Mouse (Mus musculus) embryonic facial prominence, embryonic 14.5 days (tissue): ENCODE data around the gene Abhd4. TPM values are rescaled to one million over a fixed set of nuclear protein-coding genes. Genes with fewer than 3 reads are reported as not detected.
A peak's percentile ranks its signal among the peaks of the same experiment; 100 is the strongest.

Experiments
- ATAC-seq: fragments of 200-750 bp; cut with Nextera tagmentation; 2 replicates; pipeline ENCODE4 v1.8.0; 2017; ENCODE audit warnings: low read depth, moderate number of reproducible peaks, moderate TSS enrichment
- DNase-seq: peaks from one replicate; pipeline ENCODE4 v3.0.0-alpha.2; 2015; ENCODE audit warnings: low spot score
- H3K27ac ChIP-seq: fragments of 300-500 bp; sonication (generic); replicated peaks from 2 replicates; pipeline ENCODE4 v1.5.1; 2014; ENCODE audit warnings: low read depth, mild to moderate bottlenecking, low read length, moderate library complexity
- H3K27me3 ChIP-seq: fragments of 300-500 bp; sonication (generic); replicated peaks from 2 replicates; pipeline ENCODE4 v1.6.1; 2014; ENCODE audit warnings: low read length; ENCODE audit not compliant: control insufficient read depth, insufficient read depth
- H3K36me3 ChIP-seq: fragments of 300-500 bp; sonication (generic); 2 replicates; pipeline ENCODE4 v1.6.1; 2014; ENCODE audit warnings: low read length, mixed read lengths; ENCODE audit not compliant: control insufficient read depth, insufficient read depth
- H3K4me1 ChIP-seq: fragments of 300-500 bp; sonication (generic); 2 replicates; pipeline ENCODE4 v1.6.1; 2014; ENCODE audit warnings: antibody characterized with exemption, low read length; ENCODE audit not compliant: control insufficient read depth, insufficient read depth
- H3K4me2 ChIP-seq: fragments of 300-500 bp; sonication (generic); 2 replicates; pipeline ENCODE4 v1.6.1; 2014; ENCODE audit warnings: low read depth, mild to moderate bottlenecking, low read length, moderate library complexity, mixed read lengths
- H3K4me3 ChIP-seq: fragments of 300-500 bp; sonication (generic); 2 replicates; pipeline ENCODE4 v1.5.1; 2014; ENCODE audit warnings: low read depth, mild to moderate bottlenecking, low read length
- H3K9ac ChIP-seq: fragments of 300-500 bp; sonication (generic); 2 replicates; pipeline ENCODE4 v1.6.1; 2014; ENCODE audit warnings: low read depth, mild to moderate bottlenecking, low read length, moderate library complexity, mixed read lengths
- H3K9me3 ChIP-seq: fragments of 300-500 bp; sonication (generic); 2 replicates; pipeline ENCODE4 v1.6.1; 2016; ENCODE audit warnings: low read length; ENCODE audit not compliant: control insufficient read depth
- WGBS: fragments of 180-500 bp; shearing (Covaris S2); extraction: QIAGEN DNeasy Blood & Tissue Kit; methylation state at CpG from one replicate; pipeline ENCODE4 v1.1.7; 2014; 5-methylcytosine and 5-hydroxymethylcytosine counted together
- polyA plus RNA-seq: library from polyadenylated mRNA; unstranded; fragments of >200 nt; fragmentation: Nextera tagmentation; extraction: Ambion mirVana; gene quantifications from 2 replicates; pipeline ENCODE4 v1.2.1, GENCODE M21; 2014

The Abhd4 gene
- polyA plus RNA-seq, 1 experiment from 2014 or later = 59.0 TPM

DNA sequence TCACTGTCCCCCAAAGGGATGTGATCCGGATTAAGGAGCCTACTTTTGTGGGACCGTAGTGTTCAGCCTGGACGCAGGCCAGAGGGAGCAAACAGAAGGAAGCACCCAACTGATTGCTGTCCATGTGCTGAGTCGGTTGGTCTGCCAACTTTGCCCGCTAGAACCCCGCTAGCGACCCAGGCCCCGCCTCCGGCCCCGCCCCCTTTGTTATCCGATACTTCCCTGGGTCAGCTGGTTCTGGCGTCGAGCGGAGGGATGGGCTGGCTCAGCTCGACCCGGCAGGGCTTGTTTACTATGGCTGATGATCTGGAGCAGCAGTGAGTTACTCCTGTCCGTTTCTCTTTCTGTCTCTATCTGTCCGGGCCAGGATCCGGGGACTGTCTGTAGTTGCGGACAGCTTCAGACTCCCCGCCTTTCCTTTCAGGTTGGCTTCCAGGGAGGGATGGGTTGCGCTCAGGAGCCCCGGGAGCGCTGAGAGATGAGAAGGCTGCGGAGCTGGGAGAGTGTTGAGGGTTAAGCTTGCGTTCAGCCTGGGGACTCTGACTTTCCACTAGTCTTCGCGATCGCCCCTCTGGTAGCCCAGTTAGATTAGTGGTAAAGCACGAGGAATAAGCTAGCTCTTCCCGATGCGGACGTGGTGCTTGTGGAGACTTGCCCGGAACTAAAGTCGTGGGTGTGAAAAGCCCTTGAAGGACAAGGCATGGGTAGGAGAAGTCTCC lies 5.2 kb downstream of the Abhd4 start:
- Histone ChIP-seq H3K4me1 (peaks cover 9% of the 10 kb centered on the region), H3K4me2 (peak overlapping the region; percentile 71), H3K27ac (peak overlapping the region; percentile 56), H3K9me3 (no peaks in the 10 kb centered on the region), H3K27me3 (no peaks in the 10 kb centered on the region), H3K4me3 (peak overlapping the region; percentile 64), H3K9ac (peak overlapping the region; percentile 71), H3K36me3 (peaks cover 15% of the 10 kb centered on the region; the same call in 1 of the 2 replicates)
- peak; percentile 95 for DNase-seq
- ATAC-seq = peak; percentile 95
- under 1% methylated on average over 33 of the region's 35 CpGs for WGBS

DNA sequence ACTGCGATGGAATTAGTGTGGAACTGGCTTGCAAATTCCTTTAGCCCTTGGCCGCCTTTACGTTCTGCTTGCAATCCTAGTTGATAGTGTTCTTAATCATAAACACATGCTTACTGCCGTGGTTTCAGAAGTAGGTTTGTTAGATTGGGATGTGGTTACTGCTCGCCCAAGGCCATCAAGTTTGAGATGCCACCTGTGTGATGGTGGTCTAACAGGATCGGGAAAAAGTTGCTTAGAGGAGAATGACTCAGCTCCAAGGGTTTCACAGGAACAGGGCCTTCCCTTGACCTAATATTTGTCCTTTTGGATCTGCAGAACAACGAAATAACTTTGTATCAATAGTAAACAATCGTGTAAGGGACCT lies 5.7 kb downstream of the Abhd4 start:
- no peaks in the 10 kb centered on the region for H3K9me3 ChIP-seq
- WGBS = 16% methylated on average over 8 of the region's 8 CpGs
- peak overlapping the region; percentile 56 for H3K27ac ChIP-seq
- ATAC-seq = no peak
- DNase-seq = no peak
- peaks cover 17% of the 10 kb centered on the region; the same call in 1 of the 2 replicates for H3K36me3 ChIP-seq
- H3K4me1 ChIP-seq = peaks cover 9% of the 10 kb centered on the region
- peak overlapping the region; percentile 71 for H3K9ac ChIP-seq
- H3K4me2 ChIP-seq = peak overlapping the region; percentile 71
- peak overlapping the region; percentile 64 for H3K4me3 ChIP-seq
- H3K27me3 ChIP-seq = no peaks in the 10 kb centered on the region

DNA sequence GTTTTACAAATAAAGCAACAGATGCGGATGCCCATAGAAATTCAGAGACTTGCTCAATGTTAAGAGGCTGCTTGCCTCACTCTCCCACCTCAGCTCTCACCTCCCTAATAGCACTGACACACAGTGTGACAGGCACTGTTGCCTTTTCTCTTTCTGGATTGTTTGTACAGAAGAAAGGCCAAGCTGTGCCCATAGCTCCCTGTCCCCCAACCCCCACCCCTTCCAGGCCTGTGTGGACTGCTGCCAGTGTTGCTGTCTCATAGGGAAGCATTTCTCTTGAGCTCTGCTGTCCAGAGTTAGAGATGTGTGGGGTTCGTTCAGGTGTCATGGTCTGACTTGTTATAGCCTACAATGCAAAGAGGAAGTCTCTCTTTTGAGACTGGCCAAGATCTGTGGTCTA lies 6.2 kb downstream of the Abhd4 start:
- H3K4me3 ChIP-seq = peak overlapping the region; percentile 64
- H3K27me3 ChIP-seq = no peaks in the 10 kb centered on the region
- DNase-seq (no peak), ATAC-seq (no peak)
- peaks cover 9% of the 10 kb centered on the region for H3K4me1 ChIP-seq
- H3K36me3 ChIP-seq = peaks cover 17% of the 10 kb centered on the region; the same call in 1 of the 2 replicates
- no peak overlapping the region for H3K27ac ChIP-seq
- H3K9ac ChIP-seq = peak overlapping the region; percentile 71; the same call in 1 of the 2 replicates
- H3K4me2 ChIP-seq = peak overlapping the region; percentile 71
- 63% methylated on average over 2 of the region's 2 CpGs for WGBS
- H3K9me3 ChIP-seq = no peaks in the 10 kb centered on the region

DNA sequence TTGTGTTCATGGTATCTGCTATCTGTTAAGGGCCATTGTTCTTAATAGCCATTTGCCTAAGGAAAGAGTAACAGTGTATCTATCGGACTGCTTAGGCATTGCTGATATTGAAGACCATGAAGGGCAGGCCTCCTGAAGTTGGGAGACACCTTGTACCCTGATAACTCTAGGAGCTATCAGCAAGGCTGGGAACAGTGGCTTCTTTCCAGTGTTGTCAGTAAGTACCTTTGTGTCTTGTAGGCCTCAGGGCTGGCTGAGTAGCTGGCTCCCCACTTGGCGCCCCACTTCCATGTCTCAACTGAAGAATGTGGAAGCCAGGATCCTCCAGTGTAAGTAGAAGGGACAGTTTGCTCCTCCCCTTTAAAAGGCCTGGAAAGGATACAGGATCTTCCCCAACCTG lies 7.4 kb downstream of the Abhd4 start:
- no peaks in the 10 kb centered on the region for H3K27me3 ChIP-seq
- H3K4me2 ChIP-seq = no peak overlapping the region
- peaks cover 17% of the 10 kb centered on the region; the same call in 1 of the 2 replicates for H3K36me3 ChIP-seq
- DNase-seq (no peak), ATAC-seq (no peak)
- H3K27ac ChIP-seq = no peak overlapping the region
- H3K4me1 ChIP-seq = peaks cover 9% of the 10 kb centered on the region
- no peak overlapping the region for H3K4me3 ChIP-seq
- no peak overlapping the region for H3K9ac ChIP-seq
- WGBS = 86% methylated on average over 2 of the region's 2 CpGs
- no peaks in the 10 kb centered on the region for H3K9me3 ChIP-seq

DNA sequence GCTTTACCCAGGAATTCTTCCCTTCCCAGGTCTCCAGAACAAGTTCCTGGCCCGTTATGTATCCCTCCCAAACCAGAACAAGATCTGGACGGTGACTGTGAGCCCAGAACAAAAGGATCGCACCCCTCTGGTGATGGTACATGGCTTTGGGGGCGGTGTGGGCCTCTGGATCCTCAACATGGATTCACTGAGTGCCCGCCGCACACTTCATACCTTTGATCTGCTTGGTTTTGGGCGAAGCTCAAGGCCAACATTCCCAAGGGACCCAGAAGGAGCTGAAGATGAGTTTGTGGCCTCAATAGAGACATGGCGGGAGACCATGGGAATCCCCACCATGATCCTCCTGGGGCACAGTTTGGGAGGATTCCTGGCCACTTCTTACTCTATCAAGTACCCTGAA lies 8.6 kb downstream of the Abhd4 start:
- ATAC-seq = no peak
- H3K9me3 ChIP-seq = no peaks in the 10 kb centered on the region
- no peak for DNase-seq
- H3K4me1 ChIP-seq = peaks cover 9% of the 10 kb centered on the region
- H3K9ac ChIP-seq = no peak overlapping the region
- H3K4me3 ChIP-seq = no peak overlapping the region
- H3K4me2 ChIP-seq = no peak overlapping the region
- H3K27ac ChIP-seq = no peak overlapping the region
- H3K36me3 ChIP-seq = peaks cover 26% of the 10 kb centered on the region
- no peaks in the 10 kb centered on the region for H3K27me3 ChIP-seq
- 90% methylated on average over 7 of the region's 8 CpGs for WGBS

DNA sequence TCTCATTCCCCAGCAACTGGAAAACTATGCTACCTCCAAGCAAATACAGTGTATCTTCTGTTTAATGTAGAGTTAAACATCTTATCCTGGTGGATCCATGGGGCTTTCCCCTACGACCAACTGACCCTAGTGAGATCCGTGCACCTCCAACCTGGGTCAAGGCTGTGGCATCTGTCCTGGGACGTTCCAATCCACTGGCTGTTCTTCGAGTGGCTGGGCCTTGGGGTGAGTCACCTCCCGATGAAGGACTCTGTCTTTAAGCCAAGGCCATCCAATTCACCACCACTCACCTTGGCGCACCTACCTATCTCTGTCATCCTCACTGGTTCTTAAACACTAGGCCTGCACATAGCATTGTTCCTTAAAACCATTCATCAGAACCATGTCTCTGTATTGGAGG lies 9.1 kb downstream of the Abhd4 start:
- DNase-seq (no peak), ATAC-seq (no peak)
- Histone ChIP-seq H3K27ac (no peak overlapping the region), H3K4me2 (no peak overlapping the region), H3K4me3 (no peak overlapping the region), H3K9ac (no peak overlapping the region), H3K36me3 (peaks cover 31% of the 10 kb centered on the region), H3K9me3 (no peaks in the 10 kb centered on the region), H3K27me3 (no peaks in the 10 kb centered on the region), H3K4me1 (peaks cover 9% of the 10 kb centered on the region)
- 89% methylated on average over 6 of the region's 6 CpGs for WGBS

DNA sequence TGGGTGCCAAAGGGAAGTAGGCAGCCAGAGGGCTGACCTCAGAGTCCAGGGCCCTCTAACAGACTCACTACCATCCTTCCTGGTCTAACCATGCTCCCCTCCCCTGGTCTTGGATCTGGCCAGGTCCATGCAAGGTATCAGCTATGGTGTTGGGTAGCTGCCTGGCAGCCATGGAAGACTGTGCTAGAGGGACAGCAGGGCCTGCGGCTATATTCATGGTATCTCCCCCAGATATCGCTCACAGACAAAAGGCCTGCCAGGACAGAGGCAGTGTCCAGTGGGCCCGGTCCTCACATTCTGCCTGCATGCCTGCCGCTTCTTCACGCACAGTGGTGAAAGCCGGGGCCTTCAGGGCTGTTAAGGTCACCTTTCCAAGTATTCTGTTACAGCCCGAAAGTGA lies 10.2 kb downstream of the Abhd4 start:
- Histone ChIP-seq H3K4me3 (no peak overlapping the region), H3K9ac (no peak overlapping the region), H3K9me3 (no peaks in the 10 kb centered on the region), H3K27me3 (no peaks in the 10 kb centered on the region), H3K4me2 (no peak overlapping the region), H3K36me3 (peaks cover 42% of the 10 kb centered on the region), H3K4me1 (peaks cover 9% of the 10 kb centered on the region), H3K27ac (no peak overlapping the region)
- no peak for DNase-seq
- WGBS = 92% methylated on average over 7 of the region's 7 CpGs
- ATAC-seq = no peak

DNA sequence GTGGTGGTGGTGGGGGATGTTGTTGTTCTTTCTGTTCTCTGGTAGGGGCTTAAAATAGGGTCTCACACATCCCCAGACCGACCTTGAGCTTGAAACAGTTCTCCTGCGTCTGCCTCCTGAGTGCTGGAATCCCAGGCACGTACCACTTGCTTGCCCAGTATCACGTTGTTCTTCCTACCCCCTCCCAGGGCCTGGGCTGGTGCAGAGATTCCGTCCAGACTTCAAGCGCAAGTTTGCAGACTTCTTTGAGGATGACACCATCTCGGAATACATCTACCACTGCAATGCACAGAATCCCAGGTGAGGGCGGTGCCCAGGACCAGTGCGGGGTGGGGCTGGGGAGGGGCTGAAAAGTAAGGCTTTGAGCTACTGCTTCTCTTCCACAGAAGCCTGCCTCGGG lies 11.1 kb downstream of the Abhd4 start:
- H3K4me3 ChIP-seq = no peak overlapping the region
- peaks cover 42% of the 10 kb centered on the region for H3K36me3 ChIP-seq

DNA sequence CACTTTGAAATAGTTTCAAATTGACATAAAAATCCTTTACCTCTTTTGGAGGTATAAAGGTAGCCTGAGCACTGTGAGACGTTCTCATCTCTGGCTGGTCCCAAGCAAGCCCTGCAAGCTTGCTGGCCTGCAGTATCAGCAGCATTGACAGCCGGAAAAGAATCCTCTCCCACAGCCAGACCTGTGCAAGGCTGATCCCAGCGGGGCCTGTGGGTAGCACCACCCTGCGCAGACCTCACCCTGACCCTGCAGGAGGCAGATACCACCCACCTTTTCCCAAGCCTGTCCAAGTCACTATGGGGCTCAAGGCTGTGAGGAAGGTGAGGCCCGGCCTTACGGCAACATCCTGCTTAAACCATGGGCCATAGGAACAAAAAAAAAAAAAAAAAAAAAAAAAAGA lies 12.0 kb downstream of the Abhd4 start:
- no peak for ATAC-seq
- H3K27me3 ChIP-seq = no peaks in the 10 kb centered on the region
- H3K9me3 ChIP-seq = no peaks in the 10 kb centered on the region
- H3K9ac ChIP-seq = no peak overlapping the region
- no peak overlapping the region for H3K27ac ChIP-seq
- DNase-seq = no peak
- H3K4me2 ChIP-seq = no peak overlapping the region
- H3K4me1 ChIP-seq = no peaks in the 10 kb centered on the region
- H3K36me3 ChIP-seq = peaks cover 42% of the 10 kb centered on the region
- no peak overlapping the region for H3K4me3 ChIP-seq
- 70% methylated on average over 6 of the region's 6 CpGs for WGBS

More for the DNA sequence above, 11.1 kb downstream of the Abhd4 start:
- no peak overlapping the region for H3K27ac ChIP-seq
- no peak for DNase-seq
- H3K4me2 ChIP-seq = no peak overlapping the region
- no peaks in the 10 kb centered on the region for H3K27me3 ChIP-seq
- no peak; the same call in 1 of the 2 replicates for ATAC-seq
- 52% methylated on average over 10 of the region's 10 CpGs for WGBS
- peaks cover 4% of the 10 kb centered on the region for H3K4me1 ChIP-seq
- no peak overlapping the region for H3K9ac ChIP-seq
- H3K9me3 ChIP-seq = no peaks in the 10 kb centered on the region
